Mouse (Mus musculus): ENCODE results near the gene Lrig1. TPM values are rescaled to one million over a fixed set of nuclear protein-coding genes. Genes with fewer than 3 reads are reported as not detected.

Gene Lrig1
- polyA plus RNA-seq, 1 experiment from 2014 or later, result 32.6 TPM

DNA sequence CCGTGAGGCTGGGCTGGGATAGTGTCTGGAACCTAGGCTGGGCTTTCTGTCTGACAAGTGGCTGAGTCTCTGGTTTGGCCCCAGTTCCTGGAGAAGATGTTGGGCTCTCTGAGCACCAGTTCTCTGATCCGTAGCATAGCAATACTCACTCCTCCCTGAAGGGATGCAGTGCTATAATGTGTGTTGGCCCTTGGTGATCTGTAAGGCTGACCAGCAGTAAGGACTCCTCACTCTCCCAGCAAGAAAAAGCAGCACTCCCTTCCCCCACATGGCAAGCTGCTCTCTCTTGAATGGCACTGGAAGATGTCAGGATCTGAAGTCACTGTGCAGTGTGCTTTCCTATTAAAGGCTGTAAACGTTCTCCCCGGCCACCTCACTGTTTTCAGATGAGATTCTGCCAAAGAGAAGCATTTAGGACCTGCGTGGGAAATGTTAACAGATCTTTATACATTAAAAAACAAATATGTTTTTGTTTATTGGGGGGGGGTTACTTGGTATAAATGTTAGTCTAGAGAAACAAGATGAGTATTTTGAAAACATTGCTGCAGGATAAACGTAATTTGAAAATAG lies 105.8 kb downstream of the Lrig1 start:
- Histone ChIP-seq H3K27me3 (replicated peaks; ENCODE audit: control insufficient read depth, insufficient read depth, low read length) (no peaks in the 10 kb centered on the region), H3K4me2 (ENCODE audit: low read depth, low read length) (no peak overlapping the region), H3K9ac (ENCODE audit: low read depth, low read length) (no peak overlapping the region), H3K9me3 (ENCODE audit: control insufficient read depth, low read length) (no peaks in the 10 kb centered on the region), H3K4me1 (ENCODE audit: control insufficient read depth, insufficient read depth, low read length) (peaks cover 31% of the 10 kb centered on the region), H3K4me3 (ENCODE audit: low read depth, low read length) (no peak overlapping the region), H3K27ac (replicated peaks; ENCODE audit: low read depth, low read length) (no peak overlapping the region), H3K36me3 (ENCODE audit: control insufficient read depth, insufficient read depth, low read length) (no peaks in the 10 kb centered on the region)
- no peak for DNase-seq (ENCODE audit: low spot score)
- no peak for ATAC-seq (ENCODE audit: low read depth)
- WGBS, result 67% methylated on average over 6 of the region's 6 CpGs

DNA sequence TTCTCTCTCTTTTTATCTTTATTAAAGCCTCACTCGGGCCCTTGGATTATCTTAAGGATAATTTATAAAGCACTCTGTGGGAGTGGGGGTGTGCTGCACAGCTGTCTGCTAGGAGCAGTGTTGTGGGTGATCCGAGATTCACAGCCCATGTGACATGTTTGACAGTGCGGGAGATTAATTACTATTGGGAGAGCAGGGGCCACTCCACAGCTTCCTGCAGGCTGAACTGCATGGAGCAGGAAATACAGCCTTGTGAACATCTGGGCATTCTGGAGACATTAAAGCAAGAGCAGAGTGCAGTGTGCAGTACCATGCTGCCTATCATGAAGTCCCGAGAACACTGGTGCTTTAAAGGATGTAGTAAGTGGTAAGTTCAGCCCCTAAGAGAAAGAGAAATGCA lies 107.2 kb downstream of the Lrig1 start:
- H3K36me3 ChIP-seq (ENCODE audit: control insufficient read depth, insufficient read depth, low read length), result no peaks in the 10 kb centered on the region
- no peak overlapping the region for H3K9ac ChIP-seq (ENCODE audit: low read depth, low read length)
- peak overlapping the region; percentile 32; the same call in 1 of the 2 replicates for H3K4me2 ChIP-seq (ENCODE audit: low read depth, low read length)
- peak; percentile 47; the same call in 1 of the 2 replicates for ATAC-seq (ENCODE audit: low read depth)
- 11% methylated on average over 4 of the region's 4 CpGs for WGBS
- H3K4me3 ChIP-seq (ENCODE audit: low read depth, low read length), result no peak overlapping the region
- H3K27me3 ChIP-seq (replicated peaks; ENCODE audit: control insufficient read depth, insufficient read depth, low read length), result no peaks in the 10 kb centered on the region
- DNase-seq (ENCODE audit: low spot score), result peak; percentile 77
- no peaks in the 10 kb centered on the region for H3K9me3 ChIP-seq (ENCODE audit: control insufficient read depth, low read length)
- H3K27ac ChIP-seq (replicated peaks; ENCODE audit: low read depth, low read length), result peak overlapping the region; percentile 48; the same call in 1 of the 2 replicates
- peaks cover 31% of the 10 kb centered on the region for H3K4me1 ChIP-seq (ENCODE audit: control insufficient read depth, insufficient read depth, low read length)

DNA sequence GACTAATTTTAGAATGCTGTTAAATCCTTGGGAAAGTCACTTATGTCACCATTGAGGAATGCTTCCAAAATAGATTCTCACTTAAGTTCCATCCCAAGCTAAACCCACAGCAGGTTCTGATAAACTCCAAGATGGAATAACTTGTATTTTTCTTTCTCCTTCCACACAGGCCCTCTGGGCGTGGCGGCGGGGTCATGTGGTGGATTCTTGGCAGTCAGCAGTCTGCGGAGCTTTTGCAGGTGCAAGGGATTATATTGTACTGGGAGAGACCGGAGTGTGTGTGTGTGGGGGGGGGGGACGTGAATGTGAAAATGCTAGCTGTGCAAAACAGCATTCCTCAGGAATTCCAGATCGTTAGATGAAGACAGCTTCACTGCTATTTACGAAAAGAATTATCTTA lies 107.7 kb downstream of the Lrig1 start:
- peak; percentile 92 for DNase-seq (ENCODE audit: low spot score)
- 4% methylated on average over 8 of the region's 8 CpGs for WGBS
- Histone ChIP-seq H3K9me3 (ENCODE audit: control insufficient read depth, low read length) (no peaks in the 10 kb centered on the region), H3K4me2 (ENCODE audit: low read depth, low read length) (peak overlapping the region; percentile 32; the same call in 1 of the 2 replicates), H3K4me3 (ENCODE audit: low read depth, low read length) (no peak overlapping the region), H3K27ac (replicated peaks; ENCODE audit: low read depth, low read length) (peak overlapping the region; percentile 48; the same call in 1 of the 2 replicates), H3K9ac (ENCODE audit: low read depth, low read length) (no peak overlapping the region), H3K27me3 (replicated peaks; ENCODE audit: control insufficient read depth, insufficient read depth, low read length) (no peaks in the 10 kb centered on the region), H3K36me3 (ENCODE audit: control insufficient read depth, insufficient read depth, low read length) (no peaks in the 10 kb centered on the region), H3K4me1 (ENCODE audit: control insufficient read depth, insufficient read depth, low read length) (peaks cover 31% of the 10 kb centered on the region)
- ATAC-seq (ENCODE audit: low read depth), result peak; percentile 93

DNA sequence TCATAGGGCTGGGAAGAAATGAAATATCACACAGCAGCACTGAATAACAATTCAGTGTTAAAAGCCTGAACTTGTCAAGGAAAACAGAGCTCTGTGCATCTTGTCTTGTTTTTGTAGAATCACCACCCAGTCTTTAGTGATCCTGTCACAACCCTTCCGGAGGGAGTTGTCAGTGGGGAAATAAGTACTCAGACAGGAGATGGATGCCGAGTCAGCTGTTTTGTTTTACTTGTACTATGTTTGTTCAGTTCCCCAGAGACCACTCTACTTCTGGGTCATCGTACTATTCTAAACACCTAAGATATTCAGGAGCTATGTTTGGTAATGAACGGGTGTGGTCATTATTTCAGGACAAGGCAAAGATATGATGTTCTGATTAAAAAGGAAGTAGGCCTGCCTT lies 111.6 kb downstream of the Lrig1 start:
- no peaks in the 10 kb centered on the region for H3K9me3 ChIP-seq (ENCODE audit: control insufficient read depth, low read length)
- H3K27me3 ChIP-seq (replicated peaks; ENCODE audit: control insufficient read depth, insufficient read depth, low read length), result no peaks in the 10 kb centered on the region
- H3K9ac ChIP-seq (ENCODE audit: low read depth, low read length), result no peak overlapping the region
- H3K4me1 ChIP-seq (ENCODE audit: control insufficient read depth, insufficient read depth, low read length), result peaks cover 13% of the 10 kb centered on the region
- DNase-seq (ENCODE audit: low spot score), result no peak
- no peak overlapping the region for H3K4me3 ChIP-seq (ENCODE audit: low read depth, low read length)
- H3K27ac ChIP-seq (replicated peaks; ENCODE audit: low read depth, low read length), result no peak overlapping the region
- no peaks in the 10 kb centered on the region for H3K36me3 ChIP-seq (ENCODE audit: control insufficient read depth, insufficient read depth, low read length)
- H3K4me2 ChIP-seq (ENCODE audit: low read depth, low read length), result no peak overlapping the region
- WGBS, result 77% methylated on average over 4 of the region's 4 CpGs
- no peak for ATAC-seq (ENCODE audit: low read depth)

DNA sequence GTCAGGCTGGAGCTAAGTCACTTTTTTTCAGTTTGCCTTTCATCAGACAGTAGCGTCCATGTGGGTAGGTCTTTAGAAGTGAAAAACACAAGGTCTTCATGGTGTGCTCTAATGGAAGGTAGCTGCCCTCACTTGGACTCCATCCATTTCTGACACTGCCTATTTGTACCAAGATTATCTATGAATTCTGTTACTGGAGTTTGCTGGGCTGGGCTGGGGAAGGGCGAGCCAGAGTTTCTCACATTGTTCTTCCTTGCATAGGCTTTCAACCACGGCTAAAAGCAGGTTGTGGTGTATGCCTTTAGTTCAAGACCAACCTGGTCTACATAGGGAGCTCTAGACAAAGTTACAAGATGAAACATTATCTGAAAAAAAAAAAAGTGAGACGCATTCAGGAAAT lies 115.0 kb downstream of the Lrig1 start:
- no peak overlapping the region for H3K9ac ChIP-seq (ENCODE audit: low read depth, low read length)
- H3K4me3 ChIP-seq (ENCODE audit: low read depth, low read length), result no peak overlapping the region
- DNase-seq (ENCODE audit: low spot score), result no peak
- no peaks in the 10 kb centered on the region for H3K9me3 ChIP-seq (ENCODE audit: control insufficient read depth, low read length)
- no peaks in the 10 kb centered on the region for H3K4me1 ChIP-seq (ENCODE audit: control insufficient read depth, insufficient read depth, low read length)
- H3K4me2 ChIP-seq (ENCODE audit: low read depth, low read length), result no peak overlapping the region
- H3K27ac ChIP-seq (replicated peaks; ENCODE audit: low read depth, low read length), result no peak overlapping the region
- H3K36me3 ChIP-seq (ENCODE audit: control insufficient read depth, insufficient read depth, low read length), result no peaks in the 10 kb centered on the region
- ATAC-seq (ENCODE audit: low read depth), result no peak
- H3K27me3 ChIP-seq (replicated peaks; ENCODE audit: control insufficient read depth, insufficient read depth, low read length), result no peaks in the 10 kb centered on the region
- 87% methylated on average over 4 of the region's 4 CpGs for WGBS

DNA sequence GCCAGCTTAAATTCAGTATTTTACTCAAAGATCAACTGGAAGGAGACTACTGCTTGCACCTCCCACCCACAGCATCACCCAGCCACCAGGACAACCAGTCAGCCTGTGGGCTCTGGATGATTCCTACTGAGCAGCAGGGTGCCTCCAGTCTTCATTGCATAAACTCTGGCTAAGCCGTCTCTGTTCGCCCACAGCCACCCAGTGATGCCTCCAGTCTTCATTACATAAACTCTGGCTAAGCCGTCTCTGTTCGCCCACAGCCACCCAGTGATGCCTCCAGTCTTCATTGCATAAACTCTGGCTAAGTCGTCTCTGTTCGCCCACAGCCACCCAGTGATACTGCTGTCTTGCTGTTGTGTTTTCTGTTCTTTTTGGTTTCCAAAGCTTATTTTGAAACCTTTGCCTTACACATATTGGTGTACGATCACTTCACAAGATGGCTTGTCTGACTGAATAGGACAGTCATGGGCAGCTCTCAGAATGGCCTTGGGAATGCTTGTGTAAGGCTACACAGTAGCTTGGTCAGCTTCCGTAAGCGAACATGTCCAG lies 115.7 kb downstream of the Lrig1 start:
- no peak overlapping the region for H3K4me3 ChIP-seq (ENCODE audit: low read depth, low read length)
- H3K36me3 ChIP-seq (ENCODE audit: control insufficient read depth, insufficient read depth, low read length), result no peaks in the 10 kb centered on the region
- no peaks in the 10 kb centered on the region for H3K4me1 ChIP-seq (ENCODE audit: control insufficient read depth, insufficient read depth, low read length)
- ATAC-seq (ENCODE audit: low read depth), result no peak
- no peaks in the 10 kb centered on the region for H3K27me3 ChIP-seq (replicated peaks; ENCODE audit: control insufficient read depth, insufficient read depth, low read length)
- no peaks in the 10 kb centered on the region for H3K9me3 ChIP-seq (ENCODE audit: control insufficient read depth, low read length)
- WGBS, result 93% methylated on average over 9 of the region's 9 CpGs
- H3K9ac ChIP-seq (ENCODE audit: low read depth, low read length), result no peak overlapping the region
- no peak overlapping the region for H3K4me2 ChIP-seq (ENCODE audit: low read depth, low read length)
- DNase-seq (ENCODE audit: low spot score), result no peak
- no peak overlapping the region for H3K27ac ChIP-seq (replicated peaks; ENCODE audit: low read depth, low read length)

DNA sequence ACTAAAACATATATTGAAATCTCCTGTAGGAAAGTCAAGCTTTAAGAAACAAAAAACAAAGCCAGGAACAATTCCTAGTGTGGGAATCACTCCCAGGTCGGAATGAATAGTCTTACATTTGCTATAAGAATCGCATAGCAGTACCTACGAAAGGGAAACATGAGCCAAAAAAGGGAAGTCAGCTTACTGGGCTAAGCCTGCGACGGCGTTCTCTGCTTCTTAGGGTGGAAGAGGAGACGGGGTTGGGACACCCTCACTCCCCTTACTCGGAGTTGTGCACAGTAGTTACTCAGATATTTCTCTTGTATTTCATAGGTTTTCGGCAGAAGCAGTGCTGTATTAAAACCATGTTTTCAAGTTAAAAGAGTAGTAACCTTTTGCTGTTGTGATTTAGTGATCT lies 117.9 kb downstream of the Lrig1 start:
- WGBS, result 65% methylated on average over 9 of the region's 9 CpGs
- no peak overlapping the region for H3K9ac ChIP-seq (ENCODE audit: low read depth, low read length)
- DNase-seq (ENCODE audit: low spot score) (no peak), ATAC-seq (ENCODE audit: low read depth) (no peak)
- H3K4me2 ChIP-seq (ENCODE audit: low read depth, low read length), result no peak overlapping the region
- no peaks in the 10 kb centered on the region for H3K27me3 ChIP-seq (replicated peaks; ENCODE audit: control insufficient read depth, insufficient read depth, low read length)
- no peak overlapping the region for H3K4me3 ChIP-seq (ENCODE audit: low read depth, low read length)
- H3K36me3 ChIP-seq (ENCODE audit: control insufficient read depth, insufficient read depth, low read length), result no peaks in the 10 kb centered on the region
- no peaks in the 10 kb centered on the region for H3K4me1 ChIP-seq (ENCODE audit: control insufficient read depth, insufficient read depth, low read length)
- H3K27ac ChIP-seq (replicated peaks; ENCODE audit: low read depth, low read length), result no peak overlapping the region
- no peaks in the 10 kb centered on the region for H3K9me3 ChIP-seq (ENCODE audit: control insufficient read depth, low read length)

DNA sequence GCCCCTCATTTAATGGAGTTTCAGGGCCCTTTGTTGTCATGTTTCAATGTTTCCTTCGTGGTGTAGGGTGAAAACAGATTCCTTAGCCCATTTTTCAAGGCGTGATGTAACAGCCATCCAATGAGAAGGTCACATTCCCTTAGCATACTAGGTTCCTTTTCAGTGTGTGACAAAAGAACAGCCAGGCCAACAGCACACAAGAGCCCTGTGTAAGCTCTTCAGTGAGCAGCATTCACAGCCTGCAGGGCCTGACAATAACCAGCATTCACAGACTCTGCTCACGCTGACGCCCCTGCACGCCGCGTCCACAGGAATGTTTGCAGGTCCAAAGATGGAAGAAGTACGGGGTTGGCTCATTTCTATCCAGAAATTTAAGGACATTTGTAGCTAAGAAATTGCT lies 122.0 kb downstream of the Lrig1 start:
- H3K9me3 ChIP-seq (ENCODE audit: control insufficient read depth, low read length), result 0 out of 2 replicates have a peak, but pooled peaks cover under 1% of the 10 kb centered on the region
- H3K4me1 ChIP-seq (ENCODE audit: control insufficient read depth, insufficient read depth, low read length), result no peaks in the 10 kb centered on the region
- no peak overlapping the region for H3K4me3 ChIP-seq (ENCODE audit: low read depth, low read length)
- no peaks in the 10 kb centered on the region for H3K27me3 ChIP-seq (replicated peaks; ENCODE audit: control insufficient read depth, insufficient read depth, low read length)
- no peaks in the 10 kb centered on the region for H3K36me3 ChIP-seq (ENCODE audit: control insufficient read depth, insufficient read depth, low read length)
- H3K9ac ChIP-seq (ENCODE audit: low read depth, low read length), result no peak overlapping the region
- H3K27ac ChIP-seq (replicated peaks; ENCODE audit: low read depth, low read length), result 0 out of 2 replicates have a peak overlapping the region, but pooled peaks have one; percentile 21
- DNase-seq (ENCODE audit: low spot score) (peak; percentile 54), ATAC-seq (ENCODE audit: low read depth) (peak; percentile 77)
- H3K4me2 ChIP-seq (ENCODE audit: low read depth, low read length), result no peak overlapping the region
- WGBS, result 44% methylated on average over 8 of the region's 8 CpGs
